Mouse (Mus musculus) lung, adult 2 months (tissue): ENCODE measurements around the gene Fmnl2.

Source experiments
- CTCF ChIP-seq: fragments of 200-500 bp; IDR thresholded peaks from 2 replicates; pipeline ENCODE4 v1.5.1; 2011; ENCODE audit warnings: mild to moderate bottlenecking, low read length, control low read depth; ENCODE audit not compliant: insufficient read depth
- POLR2A ChIP-seq: fragments of 200-500 bp; IDR thresholded peaks from 2 replicates; pipeline ENCODE4 v1.6.1; 2011; ENCODE audit warnings: low read depth, mild to moderate bottlenecking, control low read depth, low read length, borderline replicate concordance; ENCODE audit errors: extremely low read depth

DNA sequence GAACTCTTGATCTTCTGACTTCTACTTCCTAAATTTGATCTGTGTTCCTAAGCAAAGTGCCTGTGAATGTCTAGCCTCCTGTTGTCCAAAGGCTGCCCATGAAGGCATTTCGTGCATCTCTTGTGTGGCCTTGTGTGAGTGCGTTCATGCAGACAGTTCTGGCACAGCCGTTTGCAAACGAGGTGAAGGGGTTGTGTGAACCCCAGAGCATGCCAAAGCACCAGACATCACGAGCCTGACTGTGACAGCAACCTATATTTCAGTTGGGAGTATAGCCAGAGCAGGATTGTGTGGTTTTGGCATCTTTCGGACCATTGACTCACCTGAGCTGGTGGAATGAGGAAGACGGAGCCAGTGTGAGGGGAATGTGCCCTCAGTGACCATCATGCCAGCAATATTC is 148.5 kb downstream of the Fmnl2 start:
- TF ChIP-seq CTCF (no peak), POLR2A (no peak)
